Mouse (Mus musculus): Measurements from ENCODE around the gene Tecr.
"Not testable (repeated sequence)": the region's sequence is repeated elsewhere in the genome, so short reads cannot be mapped to it uniquely, and the experiment has no call there.

Tecr gene

DNA sequence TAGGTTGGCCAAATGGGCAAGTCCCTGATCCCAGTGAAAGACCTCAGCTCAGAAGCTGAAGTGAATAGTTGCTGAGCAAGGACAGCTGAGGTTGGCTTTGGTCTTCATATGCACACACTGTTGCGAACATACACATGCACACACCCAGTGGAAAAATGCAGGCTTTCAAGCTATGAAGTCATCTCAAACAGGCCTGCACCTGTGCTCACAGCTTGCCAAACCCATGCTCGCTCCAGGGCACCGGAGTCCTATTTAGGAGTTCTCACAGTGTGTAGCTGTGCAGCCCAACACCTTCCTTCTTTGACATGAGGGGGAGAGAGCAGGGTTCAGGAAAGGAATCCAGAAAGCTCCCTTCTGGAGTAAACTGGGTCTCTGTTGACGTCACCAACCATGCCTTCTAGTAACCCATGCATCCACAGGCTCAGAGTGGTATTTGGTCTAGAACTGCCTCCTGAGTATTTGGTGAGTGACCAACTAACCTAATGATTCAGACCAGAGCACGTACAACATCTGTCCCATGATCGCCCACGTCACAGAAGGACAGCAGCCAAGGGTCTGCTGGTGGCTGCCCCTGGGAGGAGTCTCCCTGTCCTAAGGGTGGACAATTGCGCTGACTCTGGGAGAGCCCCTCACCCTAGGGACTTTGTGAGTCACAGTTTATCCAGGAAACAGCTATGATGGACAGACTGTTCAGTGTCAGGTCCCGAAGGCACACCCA lies 12.0 kb upstream of the Tecr start:
- DNase-seq (ENCODE audit: extremely low spot score, low read depth, low spot score) = no peak

DNA sequence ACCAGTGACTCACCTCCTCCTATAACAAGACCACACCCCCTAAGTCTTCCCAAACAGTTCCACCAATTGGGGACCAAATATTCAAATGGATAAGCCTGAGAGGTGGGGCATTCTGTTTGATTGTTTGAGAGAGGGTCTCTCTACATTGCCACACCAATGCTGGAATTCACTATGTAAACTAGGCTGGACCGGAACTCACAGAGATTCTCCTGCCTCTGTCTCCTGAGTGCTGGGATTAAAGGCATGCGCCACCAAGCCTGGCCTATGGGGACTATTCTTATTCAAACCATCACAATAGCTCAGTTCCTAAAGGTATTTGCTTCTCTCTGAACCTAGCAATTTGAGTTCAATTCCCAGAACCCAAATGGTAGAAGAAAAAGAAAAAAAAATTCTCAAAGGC lies 10.8 kb upstream of the Tecr start:
- DNase-seq (ENCODE audit: extremely low spot score, low read depth, low spot score) = no peak

DNA sequence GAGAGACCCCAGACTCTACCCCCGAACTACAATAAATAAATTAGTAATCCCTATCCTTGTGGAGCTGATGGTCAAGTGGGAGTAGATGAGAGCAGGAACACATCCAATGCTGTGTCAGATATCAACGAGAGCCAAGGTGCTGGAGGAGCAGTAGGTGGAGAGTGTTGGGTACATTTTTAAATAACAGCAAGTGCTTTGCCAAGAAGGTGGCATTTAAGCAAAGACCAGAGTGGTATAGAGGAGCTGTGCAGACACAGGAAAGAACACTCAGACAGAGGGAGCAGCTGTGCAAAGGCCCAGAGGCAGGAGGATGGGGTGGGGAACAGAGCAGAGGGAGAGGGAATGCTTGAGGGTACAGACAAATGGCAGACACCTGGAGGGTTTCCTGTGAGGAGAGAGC lies 9.3 kb upstream of the Tecr start:
- DNase-seq (ENCODE audit: extremely low spot score, low read depth, low spot score) = no peak

DNA sequence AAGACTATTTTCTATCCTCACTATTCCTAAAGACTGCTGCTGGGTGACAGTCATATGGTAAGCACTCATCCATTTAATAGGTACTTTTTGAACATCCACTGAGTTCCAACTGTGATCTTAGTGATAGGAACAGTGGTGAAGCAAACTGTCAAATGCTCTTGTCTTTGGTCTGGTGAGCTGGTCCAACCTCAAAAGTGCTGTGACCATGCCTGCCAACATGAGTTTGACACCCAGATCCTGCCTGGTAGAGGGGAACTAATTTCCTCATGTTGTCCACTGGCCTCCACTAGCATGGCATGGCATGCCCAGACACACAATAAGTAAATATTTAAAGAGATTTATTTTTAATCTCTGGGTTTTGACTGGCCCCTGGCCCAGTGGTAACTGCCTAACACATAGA lies 8.9 kb upstream of the Tecr start:
- no peak for DNase-seq (ENCODE audit: extremely low spot score, low read depth, low spot score)

DNA sequence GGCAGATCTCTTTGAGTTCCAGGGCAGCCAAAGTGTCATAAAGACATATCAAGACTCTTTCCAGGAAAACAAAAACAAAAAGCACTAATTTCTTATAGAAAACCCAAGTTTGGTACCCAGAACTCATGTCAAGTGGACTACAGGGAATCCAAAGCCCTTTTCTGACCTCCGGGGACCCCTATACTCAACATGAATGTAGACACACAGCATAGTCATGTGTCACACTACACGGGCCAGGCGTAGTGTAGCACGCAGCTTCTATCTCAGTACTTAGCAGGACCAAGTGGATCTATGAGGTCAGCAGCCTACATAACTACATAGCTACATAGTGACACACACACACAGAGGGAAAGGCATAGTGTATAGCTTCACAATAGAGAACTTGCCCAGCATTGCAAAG lies 5.9 kb upstream of the Tecr start:
- no peak for DNase-seq (ENCODE audit: extremely low spot score, low read depth, low spot score)

DNA sequence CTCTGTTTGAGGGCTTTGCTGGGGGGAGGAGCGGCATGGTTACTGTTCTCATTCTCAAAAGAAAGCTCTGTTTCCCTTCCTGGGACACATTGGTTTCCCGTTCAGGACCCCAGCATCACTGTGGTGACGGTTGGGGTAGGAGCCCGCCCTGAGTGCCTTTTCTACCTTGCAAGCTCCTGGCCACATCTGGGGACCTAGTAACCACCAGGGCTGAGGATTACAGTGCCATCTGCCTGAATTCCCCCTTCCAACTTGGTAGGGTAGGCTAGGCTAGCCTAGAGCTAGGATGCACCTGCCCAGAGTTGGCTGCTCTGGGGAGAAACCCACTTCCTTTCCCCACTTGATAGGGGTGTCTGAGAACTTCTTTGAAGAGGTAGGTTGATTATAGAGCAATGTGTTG lies 4.2 kb upstream of the Tecr start:
- no peak for DNase-seq (ENCODE audit: extremely low spot score, low read depth, low spot score)

DNA sequence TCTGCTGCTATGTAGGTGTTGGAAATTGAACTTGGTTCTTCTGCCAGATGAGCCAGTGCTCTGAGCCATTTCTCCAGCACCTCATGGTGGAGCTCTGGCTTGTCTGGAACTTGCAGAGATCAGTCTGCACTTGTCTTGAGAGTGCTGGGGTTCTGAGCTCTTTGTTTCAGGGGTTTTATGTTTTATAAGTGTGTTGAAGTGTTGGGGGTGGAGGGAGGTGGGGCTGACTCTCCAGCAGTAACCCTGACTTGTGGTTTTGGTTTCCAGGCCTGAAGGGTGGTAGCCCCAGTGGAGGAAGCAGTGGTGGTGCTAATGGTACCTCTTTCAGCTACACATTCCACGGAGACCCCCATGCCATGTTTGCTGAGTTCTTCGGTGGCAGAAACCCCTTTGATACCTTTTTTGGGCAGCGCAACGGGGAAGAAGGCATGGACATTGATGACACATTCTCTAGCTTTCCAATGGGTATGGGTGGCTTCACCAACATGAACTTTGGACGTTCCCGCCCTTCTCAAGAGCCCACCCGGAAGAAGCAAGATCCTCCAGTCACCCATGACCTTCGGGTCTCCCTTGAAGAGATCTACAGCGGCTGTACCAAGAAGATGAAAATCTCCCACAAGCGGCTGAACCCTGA lies 1.9 kb upstream of the Tecr start:
- DNase-seq (ENCODE audit: extremely low spot score, low read depth, low spot score) = no peak

DNA sequence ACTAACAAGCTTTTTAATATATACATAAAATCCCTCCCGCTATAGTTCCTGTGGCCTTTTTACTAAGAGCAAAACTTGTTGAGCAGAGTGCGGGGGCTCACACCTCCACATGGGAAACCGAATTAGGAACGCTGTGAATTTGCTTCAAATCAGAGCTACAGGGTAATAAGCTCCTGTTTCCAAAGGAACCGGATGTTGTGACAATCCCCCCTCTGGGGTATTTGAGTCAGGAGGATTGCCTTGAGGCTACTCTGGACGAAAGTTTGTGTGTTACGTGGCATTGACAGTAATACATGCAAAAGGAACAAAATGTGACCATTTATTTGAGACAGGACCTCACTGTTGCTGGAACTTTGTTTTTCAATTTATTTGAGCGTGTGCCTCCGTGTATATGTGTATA lies 1.3 kb upstream of the Tecr start:
- no peak for DNase-seq (ENCODE audit: extremely low spot score, low read depth, low spot score)

DNA sequence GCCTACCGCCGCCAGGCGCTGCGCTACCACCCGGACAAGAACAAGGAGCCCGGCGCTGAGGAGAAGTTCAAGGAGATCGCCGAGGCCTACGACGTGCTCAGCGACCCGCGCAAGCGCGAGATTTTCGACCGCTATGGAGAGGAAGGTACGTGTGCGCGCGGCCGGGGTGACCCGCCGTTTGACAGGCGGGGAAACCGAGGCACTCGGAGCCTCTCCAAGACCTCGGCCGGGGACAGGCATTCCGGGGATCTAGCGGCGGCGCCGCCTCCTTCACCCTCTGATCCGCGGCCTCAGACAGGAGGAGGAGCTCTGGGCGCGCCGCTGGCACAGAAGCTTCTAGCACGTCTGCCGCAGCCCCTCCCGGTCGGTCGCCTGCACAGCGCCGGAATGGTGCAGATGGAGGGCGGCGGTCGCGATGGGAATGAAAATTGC lies 643 bp upstream of the Tecr start:
- no peak for DNase-seq (ENCODE audit: extremely low spot score, low read depth, low spot score)

DNA sequence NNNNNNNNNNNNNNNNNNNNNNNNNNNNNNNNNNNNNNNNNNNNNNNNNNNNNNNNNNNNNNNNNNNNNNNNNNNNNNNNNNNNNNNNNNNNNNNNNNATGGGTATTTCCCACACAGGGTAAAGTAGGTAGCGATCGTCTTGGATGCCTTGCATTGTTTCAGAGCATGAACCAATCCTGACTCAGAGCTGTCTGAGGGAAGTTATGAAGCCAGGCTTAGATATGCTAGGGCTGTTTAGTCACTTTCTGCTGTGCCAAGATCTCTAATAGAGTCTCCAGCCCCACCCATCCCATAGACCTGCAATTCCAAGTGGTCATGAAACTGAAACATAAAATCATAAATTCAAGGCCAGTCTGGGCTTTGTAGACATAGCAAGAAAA lies 5.1 kb downstream of the Tecr start:
- no peak for DNase-seq (ENCODE audit: extremely low spot score, low read depth, low spot score)

DNA sequence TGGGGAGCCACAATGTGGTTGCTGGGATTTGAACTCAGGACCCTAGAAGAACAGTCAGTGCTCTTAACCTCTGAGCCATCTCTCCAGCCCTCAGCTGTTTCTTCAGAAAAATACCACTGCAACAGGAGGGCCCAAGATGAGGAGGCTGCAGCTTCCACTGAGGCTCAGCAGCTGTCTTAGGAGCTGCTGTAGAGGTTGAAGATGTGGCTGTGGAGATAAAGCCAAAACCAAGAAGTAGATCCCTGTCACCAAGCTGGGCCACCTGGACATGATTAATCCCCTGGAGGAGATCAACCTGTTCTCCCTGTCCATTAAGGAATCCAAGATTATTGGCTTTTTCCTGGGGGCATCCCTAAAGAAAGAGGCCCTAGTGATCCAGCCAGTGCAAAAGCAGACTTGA lies 8.0 kb downstream of the Tecr start:
- no peak for DNase-seq (ENCODE audit: extremely low spot score, low read depth, low spot score)

DNA sequence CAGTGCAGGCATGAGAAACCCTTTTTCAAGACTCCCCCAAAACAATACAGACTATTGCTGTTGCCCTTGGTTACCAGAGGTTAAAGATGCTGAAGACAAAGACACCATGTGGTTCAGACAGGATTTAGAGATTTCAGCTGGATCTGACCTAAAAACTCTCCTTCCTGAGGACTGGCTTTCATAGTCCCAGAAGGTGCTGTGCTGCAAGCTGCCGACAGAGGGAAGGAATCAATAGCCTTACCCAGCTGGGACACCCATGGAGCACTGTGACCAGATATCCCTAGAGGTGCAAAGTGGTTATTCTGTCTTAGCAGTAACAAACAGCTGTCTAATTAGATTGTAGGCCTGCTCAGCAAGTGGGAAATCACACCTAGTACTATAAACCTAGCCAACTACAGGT lies 9.6 kb downstream of the Tecr start:
- no peak for DNase-seq (ENCODE audit: extremely low spot score, low read depth, low spot score)

DNA sequence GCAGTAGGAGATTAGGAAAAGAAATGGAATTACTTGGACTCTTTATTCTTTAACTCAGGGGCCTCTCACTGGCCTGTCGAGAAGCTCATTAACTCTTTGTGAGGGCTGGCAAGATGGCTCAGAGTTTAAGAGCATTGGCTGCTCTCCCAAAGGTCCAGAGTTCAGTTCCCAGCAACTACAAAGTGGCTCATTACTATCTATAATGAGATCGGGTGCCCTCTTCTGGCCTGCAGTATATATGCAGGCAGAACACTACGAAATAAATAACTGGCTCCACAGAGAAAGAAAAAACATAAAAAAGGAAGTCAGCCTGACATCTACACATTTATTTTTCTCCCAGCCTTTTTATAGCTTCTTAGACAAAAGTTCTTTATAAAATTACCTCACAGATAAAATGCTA lies 11.4 kb downstream of the Tecr start:
- no peak for DNase-seq (ENCODE audit: extremely low spot score, low read depth, low spot score)

DNA sequence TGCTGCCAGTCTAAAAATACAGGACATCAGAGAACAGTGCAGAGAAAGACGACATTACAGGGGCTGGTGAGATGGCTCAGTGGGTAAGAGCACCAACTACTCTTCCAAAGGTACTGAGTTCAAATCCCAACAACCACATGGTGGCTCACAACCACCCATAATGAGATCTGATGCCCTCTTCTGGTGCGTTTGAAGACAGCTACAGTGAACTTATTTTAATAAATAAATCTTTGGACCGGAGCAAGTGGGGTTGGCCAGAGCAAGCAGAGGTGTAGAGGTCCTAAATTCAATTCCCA lies 12.8 kb downstream of the Tecr start:
- not testable (repeated sequence) for DNase-seq (ENCODE audit: extremely low spot score, low read depth, low spot score)

DNA sequence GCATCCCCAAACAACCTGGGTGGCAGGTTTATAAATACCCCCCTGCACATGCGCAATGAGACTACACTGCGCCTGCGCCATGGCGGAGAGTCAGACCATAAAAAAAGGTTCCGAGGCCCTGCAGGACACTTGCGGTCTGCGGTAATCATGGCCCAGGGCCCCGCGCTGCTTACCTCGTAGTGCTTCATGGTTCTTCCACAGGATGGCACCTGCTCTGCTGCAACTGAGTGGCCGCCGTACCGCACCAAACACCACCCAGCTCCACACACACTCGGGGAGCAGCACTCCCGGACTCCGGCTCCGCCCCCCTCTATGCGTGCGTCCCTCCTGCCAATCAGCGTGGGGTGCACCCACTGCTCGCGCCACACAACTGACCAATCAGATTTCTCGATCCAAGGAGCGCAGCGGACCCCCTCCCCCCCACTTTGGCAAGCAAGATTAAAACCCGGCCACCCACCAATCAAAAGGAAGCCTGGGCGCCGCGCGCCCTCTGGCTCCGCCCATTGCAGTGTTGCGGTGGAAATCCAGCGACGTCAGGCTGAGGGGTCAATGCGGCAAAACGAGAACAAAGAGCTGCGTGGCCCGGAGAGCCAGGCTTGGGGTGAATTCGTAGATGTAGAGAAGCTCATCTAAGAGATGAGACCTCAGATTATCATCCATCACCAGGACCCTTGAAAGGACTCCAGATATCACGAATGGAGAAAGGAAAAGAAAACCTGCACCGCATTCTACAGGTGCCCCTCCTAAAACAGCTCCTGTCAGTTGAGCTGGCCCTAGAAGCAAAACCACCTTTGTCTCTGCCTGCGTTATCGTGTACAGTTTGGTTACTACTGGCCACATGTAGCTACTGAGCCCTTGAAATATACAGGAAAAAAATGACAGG lies 13.4 kb downstream of the Tecr start:
- DNase-seq (ENCODE audit: extremely low spot score, low read depth, low spot score) = peak; percentile 96

DNA sequence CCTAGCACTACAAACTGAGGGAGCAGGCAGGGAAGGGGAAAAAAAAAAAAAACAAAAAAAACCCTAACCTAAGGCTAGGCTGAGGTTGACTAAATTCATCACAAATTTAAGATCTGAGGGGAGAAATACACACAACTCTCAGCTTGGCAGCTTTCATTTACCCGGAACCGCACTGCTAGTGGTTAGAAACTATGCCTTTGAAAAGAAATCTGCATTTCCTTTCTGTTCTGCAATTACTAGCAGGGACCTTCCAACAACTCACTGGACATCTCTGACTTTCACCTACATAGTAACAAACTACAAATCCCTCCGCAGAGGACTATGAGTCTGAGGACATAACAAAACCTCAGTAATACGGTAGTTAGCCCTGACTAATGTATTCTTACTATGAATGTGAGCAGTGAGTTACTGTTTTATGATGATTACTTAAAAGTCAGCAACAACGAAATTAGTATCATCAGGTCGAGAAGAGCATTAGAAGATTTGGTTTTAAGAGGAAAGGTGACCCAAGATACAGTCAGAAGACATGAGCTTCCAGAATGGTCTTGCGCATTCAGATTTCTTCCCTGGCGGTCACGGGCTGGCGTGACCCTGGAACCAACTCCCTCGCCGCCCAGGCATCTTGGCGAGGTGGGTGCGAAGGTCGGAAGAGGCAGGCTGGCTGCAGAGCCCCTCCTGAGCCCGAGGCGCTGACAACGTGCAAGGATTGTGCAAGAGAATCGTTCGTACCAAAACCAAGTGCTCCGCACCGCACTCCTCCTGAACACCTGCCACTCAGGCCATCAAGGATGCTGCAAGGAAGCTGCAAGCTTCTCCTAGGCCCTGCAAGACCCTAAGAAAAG lies 14.2 kb downstream of the Tecr start:
- DNase-seq (ENCODE audit: extremely low spot score, low read depth, low spot score) = no peak

DNA sequence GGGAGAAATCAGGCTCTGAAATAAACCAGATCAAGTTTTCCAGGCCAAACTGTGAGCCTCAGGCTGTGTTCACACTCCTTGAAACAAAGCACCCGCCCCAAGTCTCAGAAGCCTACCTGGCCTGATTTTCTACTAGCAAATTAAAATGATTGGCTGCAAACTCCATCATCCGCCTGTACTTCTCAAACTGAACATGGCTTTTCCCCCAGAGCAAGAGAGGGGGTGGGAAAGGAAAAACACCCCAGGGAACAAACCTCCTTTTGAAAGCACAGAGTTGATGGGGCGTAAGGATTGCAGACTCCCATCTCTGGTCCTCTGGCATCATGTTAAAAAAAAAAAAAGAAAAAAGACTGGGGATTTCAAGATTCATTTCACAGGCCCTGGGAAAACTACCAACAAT lies 15.1 kb downstream of the Tecr start:
- no peak for DNase-seq (ENCODE audit: extremely low spot score, low read depth, low spot score)

DNA sequence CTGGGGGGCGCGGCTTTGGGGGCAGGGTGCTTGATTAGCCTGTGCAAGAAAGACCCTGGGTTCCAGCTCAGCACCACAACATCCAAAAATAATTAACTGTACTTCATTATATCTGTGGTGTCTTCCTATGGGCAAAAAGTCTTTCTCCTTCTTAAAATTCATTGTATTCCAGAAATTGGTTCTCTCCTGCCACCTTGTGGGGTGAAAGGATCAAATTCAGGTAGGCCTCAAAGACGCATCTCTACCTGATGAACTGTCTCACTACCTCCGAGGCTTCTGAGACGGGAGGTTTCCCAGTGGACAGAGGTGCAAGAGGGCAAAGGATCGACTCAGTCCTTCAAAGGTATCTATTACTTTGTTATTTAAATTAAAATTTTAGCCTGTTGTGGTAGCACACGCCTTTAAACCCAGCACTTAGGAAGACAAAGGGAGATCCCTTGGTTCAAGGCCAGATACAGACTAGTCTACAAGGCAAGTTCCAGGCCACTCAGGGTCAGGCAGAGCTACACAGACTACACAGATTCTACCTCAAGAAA lies 17.2 kb downstream of the Tecr start:
- no peak for DNase-seq (ENCODE audit: extremely low spot score, low read depth, low spot score)

DNA sequence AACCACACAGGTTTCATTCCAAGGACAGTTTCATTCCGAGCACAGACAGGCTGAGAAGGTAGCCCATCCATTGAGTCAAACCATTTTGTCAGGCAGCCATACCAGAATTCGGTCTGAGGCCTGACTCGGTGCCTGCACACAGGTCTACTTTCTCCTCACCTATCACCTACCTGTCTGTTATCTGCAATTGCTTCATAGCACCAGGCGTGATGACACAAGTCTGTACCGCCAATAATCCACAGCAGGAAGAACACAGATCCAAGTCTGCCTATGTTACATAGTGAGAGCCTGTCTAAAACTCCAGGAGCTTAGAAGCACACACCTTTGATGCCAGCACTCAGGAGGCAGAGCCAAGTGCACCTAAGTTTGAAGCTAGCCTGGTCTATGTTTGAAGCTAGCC lies 18.9 kb downstream of the Tecr start:
- DNase-seq (ENCODE audit: extremely low spot score, low read depth, low spot score) = no peak

DNA sequence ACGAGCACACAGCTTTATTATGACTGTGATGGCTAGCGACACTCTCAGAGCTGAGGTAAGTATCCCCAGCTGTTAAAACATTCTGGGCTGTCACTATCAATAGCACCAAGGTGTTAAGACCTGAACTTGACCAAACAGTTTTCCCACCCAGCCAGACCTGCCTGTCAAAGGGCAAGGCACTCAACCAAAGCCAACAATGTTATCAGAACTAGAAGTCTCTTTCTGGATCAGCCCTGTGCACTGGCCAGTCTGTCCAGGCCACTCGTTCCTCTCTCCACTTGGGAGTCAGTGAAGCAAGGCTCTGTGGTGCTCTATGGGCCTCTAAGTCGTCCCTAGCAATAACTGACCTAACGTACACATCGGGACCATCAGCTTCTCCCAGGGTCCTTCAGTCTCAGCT lies 20.1 kb downstream of the Tecr start:
- no peak for DNase-seq (ENCODE audit: extremely low spot score, low read depth, low spot score)

DNA sequence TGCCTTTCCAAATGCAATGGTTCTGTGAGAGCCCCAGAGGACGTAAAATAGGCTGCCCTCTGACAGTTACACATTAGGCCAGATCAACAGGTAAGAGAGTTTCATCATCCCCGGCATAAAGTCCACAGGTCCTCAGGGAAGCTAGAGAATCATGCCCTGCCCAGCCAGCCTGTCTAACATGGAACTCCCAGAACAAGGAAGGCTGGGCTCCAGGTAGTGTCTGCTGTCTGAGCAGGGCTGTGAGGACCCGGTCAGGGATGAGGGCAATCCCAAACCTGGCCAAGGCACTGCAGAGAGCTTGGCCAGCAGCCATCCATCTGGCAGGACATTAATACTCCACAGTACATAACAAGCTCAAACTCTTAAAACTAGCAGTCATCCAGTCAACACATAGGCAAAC lies 22.4 kb downstream of the Tecr start:
- DNase-seq (ENCODE audit: extremely low spot score, low read depth, low spot score) = no peak

All from hindlimb bud, embryonic 11.5 days (tissue).